Mouse (Mus musculus): ENCODE measurements at regions not wholly inside any gene's neighbourhood (a gene's known extent, or its start where the extent isn't known, plus 50 kb on each side); places are given as distances from the start of the nearest gene placed in this dataset.
"Not testable (repeated sequence)": the region's sequence is repeated elsewhere in the genome, so short reads cannot be mapped to it uniquely, and the experiment has no call there.

GRCm38 (mm10) chr8:116025321-116025720, 317.7 kb upstream of the Maf start:
- WGBS, result 83% methylated on average over 2 of the region's 2 CpGs
- DNase-seq (ENCODE audit: extremely low spot score, low spot score), result no peak
- H3K36me3 ChIP-seq (replicated peaks), result no peaks in the 10 kb centered on the region
- H3K4me3 ChIP-seq, result no peak overlapping the region
- no peaks in the 10 kb centered on the region for H3K27me3 ChIP-seq (ENCODE audit: poor library complexity, severe bottlenecking)
- no peaks in the 10 kb centered on the region for H3K4me1 ChIP-seq
- no peak overlapping the region for H3K27ac ChIP-seq
- no peaks in the 10 kb centered on the region for H3K9me3 ChIP-seq

DNA sequence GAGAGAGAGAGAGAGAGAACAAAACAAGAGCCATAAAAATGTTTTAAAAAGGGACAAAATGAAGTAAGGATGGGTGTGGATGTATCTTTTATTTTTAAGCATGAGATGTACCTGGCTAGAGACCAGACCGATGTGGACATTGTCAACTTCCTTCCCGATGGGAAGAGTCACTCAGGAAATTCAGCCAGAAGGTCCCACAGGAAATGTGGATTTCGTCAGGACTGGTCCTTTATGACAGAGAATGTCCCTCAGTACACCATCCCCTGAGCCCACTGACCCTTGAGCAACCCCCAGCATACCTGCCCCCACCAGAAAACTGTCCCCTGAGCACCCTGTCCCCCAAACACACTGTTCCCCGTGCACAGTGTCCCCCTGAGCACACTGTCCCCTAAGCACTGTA, 317.2 kb upstream of the Maf start:
- Histone ChIP-seq H3K27ac (no peak overlapping the region), H3K9me3 (no peaks in the 10 kb centered on the region), H3K4me1 (no peaks in the 10 kb centered on the region), H3K4me3 (no peak overlapping the region), H3K36me3 (replicated peaks) (no peaks in the 10 kb centered on the region), H3K27me3 (ENCODE audit: poor library complexity, severe bottlenecking) (no peaks in the 10 kb centered on the region)
- 82% methylated on average over 4 of the region's 4 CpGs for WGBS
- DNase-seq (ENCODE audit: extremely low spot score, low spot score), result no peak

GRCm38 (mm10) chr8:116021691-116022090, 314.1 kb upstream of the Maf start:
- Histone ChIP-seq H3K4me3 (no peak overlapping the region), H3K36me3 (replicated peaks) (no peaks in the 10 kb centered on the region), H3K27ac (no peak overlapping the region), H3K27me3 (ENCODE audit: poor library complexity, severe bottlenecking) (no peaks in the 10 kb centered on the region), H3K9me3 (no peaks in the 10 kb centered on the region), H3K4me1 (no peaks in the 10 kb centered on the region)
- no peak for DNase-seq (ENCODE audit: extremely low spot score, low spot score)

GRCm38 (mm10) chr8:115995320-115995719, 287.7 kb upstream of the Maf start:
- Histone ChIP-seq H3K4me3 (no peak overlapping the region), H3K9me3 (no peaks in the 10 kb centered on the region), H3K27me3 (ENCODE audit: poor library complexity, severe bottlenecking) (no peaks in the 10 kb centered on the region), H3K4me1 (peaks cover 5% of the 10 kb centered on the region; the same call in 1 of the 2 replicates), H3K36me3 (replicated peaks) (no peaks in the 10 kb centered on the region), H3K27ac (no peak overlapping the region)
- 78% methylated on average over 5 of the region's 5 CpGs for WGBS
- no peak for DNase-seq (ENCODE audit: extremely low spot score, low spot score)

DNA sequence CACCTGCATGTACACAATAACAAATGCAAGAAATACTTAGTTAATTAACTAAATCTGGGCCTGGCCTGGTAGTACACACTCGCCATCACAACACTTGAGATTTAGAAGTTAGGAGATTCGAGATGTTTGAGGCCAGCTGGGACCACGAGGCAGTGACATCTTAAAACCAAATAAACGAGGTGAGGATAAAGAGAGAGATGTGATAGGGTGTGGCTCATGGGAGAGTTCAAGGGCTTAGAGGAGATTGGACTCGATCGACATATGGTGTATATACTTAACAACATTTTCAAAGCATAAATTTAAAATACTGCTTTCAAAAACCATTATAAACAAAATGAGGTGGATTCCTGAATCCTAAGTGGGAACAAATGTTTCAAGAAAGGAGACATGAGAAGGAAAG, 284.4 kb upstream of the Maf start:
- no peaks in the 10 kb centered on the region for H3K27me3 ChIP-seq (ENCODE audit: poor library complexity, severe bottlenecking)
- peaks cover 5% of the 10 kb centered on the region; the same call in 1 of the 2 replicates for H3K4me1 ChIP-seq
- H3K4me3 ChIP-seq, result no peak overlapping the region
- DNase-seq (ENCODE audit: extremely low spot score, low spot score), result no peak
- no peak overlapping the region for H3K27ac ChIP-seq
- WGBS, result 87% methylated on average over 6 of the region's 6 CpGs
- H3K9me3 ChIP-seq, result no peaks in the 10 kb centered on the region
- no peaks in the 10 kb centered on the region for H3K36me3 ChIP-seq (replicated peaks)

GRCm38 (mm10) chr8:115983397-115983796, 275.8 kb upstream of the Maf start:
- H3K36me3 ChIP-seq (replicated peaks), result no peaks in the 10 kb centered on the region
- H3K27ac ChIP-seq, result no peak overlapping the region; the same call in 1 of the 2 replicates
- H3K4me3 ChIP-seq, result no peak overlapping the region
- DNase-seq (ENCODE audit: extremely low spot score, low spot score), result no peak
- H3K4me1 ChIP-seq, result no peaks in the 10 kb centered on the region
- H3K27me3 ChIP-seq (ENCODE audit: poor library complexity, severe bottlenecking), result no peaks in the 10 kb centered on the region
- H3K9me3 ChIP-seq, result no peaks in the 10 kb centered on the region
- 91% methylated on average over 6 of the region's 6 CpGs for WGBS

DNA sequence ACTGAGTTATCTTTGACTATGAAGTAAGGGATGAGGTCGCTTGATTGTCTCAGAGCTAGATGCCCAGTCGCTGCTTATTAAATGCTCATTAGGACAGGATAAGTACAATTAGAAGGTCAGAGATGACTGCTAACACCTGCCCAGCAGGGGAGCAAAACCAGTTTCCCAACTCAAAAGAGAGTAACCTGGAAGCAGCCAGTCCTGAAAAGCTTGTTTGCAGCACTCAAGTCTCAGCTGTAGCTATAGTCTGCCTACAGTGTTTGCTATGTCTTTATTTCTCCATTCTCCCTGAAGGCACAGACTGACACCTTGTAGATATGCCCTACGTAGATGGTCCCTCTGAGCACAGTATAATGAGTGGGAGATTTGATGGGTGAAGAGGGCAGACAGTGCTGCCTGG, 274.7 kb upstream of the Maf start:
- Histone ChIP-seq H3K4me1 (no peaks in the 10 kb centered on the region), H3K36me3 (replicated peaks) (no peaks in the 10 kb centered on the region), H3K27me3 (ENCODE audit: poor library complexity, severe bottlenecking) (no peaks in the 10 kb centered on the region), H3K27ac (no peak overlapping the region), H3K4me3 (no peak overlapping the region), H3K9me3 (no peaks in the 10 kb centered on the region)
- no peak for DNase-seq (ENCODE audit: extremely low spot score, low spot score)
- 76% methylated on average over 3 of the region's 3 CpGs for WGBS

DNA sequence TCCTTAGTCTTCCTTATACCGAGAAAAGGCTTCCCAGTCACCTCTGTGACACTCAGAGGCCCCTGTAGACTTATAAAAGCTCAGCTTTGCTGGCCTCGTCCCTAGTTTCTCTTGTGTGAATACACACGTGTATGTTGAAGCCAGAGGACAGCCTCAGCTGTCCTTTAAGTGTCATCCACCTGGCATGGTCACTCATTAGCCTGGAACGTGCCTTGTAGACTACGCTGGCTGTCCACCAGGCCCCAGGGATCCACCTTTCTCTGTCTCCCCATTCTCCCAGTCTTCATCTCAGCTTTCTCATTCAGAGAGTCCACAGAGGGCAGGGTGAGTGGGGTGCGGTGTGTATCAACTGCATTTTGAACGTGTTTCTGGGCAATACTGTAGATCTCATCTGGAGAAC, 273.8 kb upstream of the Maf start:
- Histone ChIP-seq H3K9me3 (no peaks in the 10 kb centered on the region), H3K36me3 (replicated peaks) (no peaks in the 10 kb centered on the region), H3K27ac (no peak overlapping the region), H3K4me1 (no peaks in the 10 kb centered on the region), H3K4me3 (no peak overlapping the region), H3K27me3 (ENCODE audit: poor library complexity, severe bottlenecking) (no peaks in the 10 kb centered on the region)
- 91% methylated on average over 7 of the region's 7 CpGs for WGBS
- DNase-seq (ENCODE audit: extremely low spot score, low spot score), result no peak

- no peaks in the 10 kb centered on the region for H3K27me3 ChIP-seq (ENCODE audit: poor library complexity, severe bottlenecking)
- H3K36me3 ChIP-seq (replicated peaks), result no peaks in the 10 kb centered on the region
- DNase-seq (ENCODE audit: extremely low spot score, low spot score), result no peak
- H3K4me3 ChIP-seq, result no peak overlapping the region
- no peak overlapping the region for H3K27ac ChIP-seq
- 93% methylated on average over 3 of the region's 3 CpGs for WGBS
- H3K9me3 ChIP-seq, result no peaks in the 10 kb centered on the region
- H3K4me1 ChIP-seq, result no peaks in the 10 kb centered on the region
Observed at GRCm38 (mm10) chr8:115980616-115981015, 273.0 kb upstream of the Maf start.

GRCm38 (mm10) chr8:115977152-115977551, 269.6 kb upstream of the Maf start:
- H3K9me3 ChIP-seq, result no peaks in the 10 kb centered on the region
- no peak overlapping the region for H3K27ac ChIP-seq
- H3K4me1 ChIP-seq, result no peaks in the 10 kb centered on the region
- no peak for DNase-seq (ENCODE audit: extremely low spot score, low spot score)
- no peaks in the 10 kb centered on the region for H3K36me3 ChIP-seq (replicated peaks)
- WGBS, result 83% methylated on average over 4 of the region's 4 CpGs
- no peak overlapping the region for H3K4me3 ChIP-seq
- no peaks in the 10 kb centered on the region for H3K27me3 ChIP-seq (ENCODE audit: poor library complexity, severe bottlenecking)

DNA sequence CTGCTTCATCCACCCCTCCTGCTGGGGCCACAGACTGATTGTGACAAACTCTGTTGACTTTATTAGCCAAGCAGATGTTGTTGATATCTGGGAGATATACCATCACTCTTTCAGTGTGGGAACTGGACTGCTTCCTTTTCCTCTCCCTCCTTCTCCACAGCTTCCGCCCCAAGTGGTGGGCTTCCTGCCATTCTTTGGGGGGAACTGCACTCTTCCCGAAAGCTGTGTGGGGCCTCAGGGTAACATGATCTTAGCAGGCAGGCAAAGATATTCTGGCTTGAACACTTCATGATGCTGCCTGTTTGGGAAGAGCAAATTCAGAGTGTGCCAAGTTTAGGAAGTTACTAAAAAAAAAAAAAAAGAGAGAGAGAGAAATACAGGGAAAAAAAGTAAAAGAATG, 267.1 kb upstream of the Maf start:
- Histone ChIP-seq H3K9me3 (no peaks in the 10 kb centered on the region), H3K27me3 (ENCODE audit: poor library complexity, severe bottlenecking) (no peaks in the 10 kb centered on the region), H3K4me1 (no peaks in the 10 kb centered on the region), H3K27ac (no peak overlapping the region), H3K36me3 (replicated peaks) (no peaks in the 10 kb centered on the region), H3K4me3 (no peak overlapping the region)
- no peak for DNase-seq (ENCODE audit: extremely low spot score, low spot score)
- 71% methylated on average over 2 of the region's 2 CpGs for WGBS

DNA sequence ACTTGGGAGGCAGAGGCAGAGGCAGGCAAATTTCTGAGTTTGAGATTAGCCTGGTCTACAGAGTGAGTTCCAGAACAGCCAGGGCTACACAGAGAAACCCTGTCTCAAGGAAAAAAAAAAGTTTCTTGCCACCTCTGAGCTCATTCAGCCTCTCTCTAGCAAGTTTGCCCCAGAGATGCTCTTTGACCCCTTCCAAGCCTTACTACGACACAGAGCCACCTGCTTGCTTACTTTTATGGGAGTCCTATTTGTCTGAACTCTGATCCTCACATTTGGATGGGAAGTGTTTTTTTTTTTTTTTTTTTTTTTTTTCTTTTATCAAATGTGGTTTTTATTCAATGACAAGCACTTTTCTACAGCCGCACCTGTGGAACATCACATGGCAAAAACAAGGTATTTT, 263.8 kb upstream of the Maf start:
- not testable (repeated sequence) for H3K27ac ChIP-seq; DNase-seq (ENCODE audit: extremely low spot score, low spot score); H3K27me3 ChIP-seq (ENCODE audit: poor library complexity, severe bottlenecking); H3K9me3 ChIP-seq; H3K4me3 ChIP-seq; H3K4me1 ChIP-seq; H3K36me3 ChIP-seq (replicated peaks)
- 91% methylated on average over 2 of the region's 2 CpGs for WGBS

GRCm38 (mm10) chr8:115968121-115968520, 260.5 kb upstream of the Maf start:
- Histone ChIP-seq H3K9me3 (no peaks in the 10 kb centered on the region), H3K36me3 (replicated peaks) (no peaks in the 10 kb centered on the region), H3K27me3 (ENCODE audit: poor library complexity, severe bottlenecking) (no peaks in the 10 kb centered on the region), H3K4me3 (no peak overlapping the region), H3K4me1 (peaks cover 4% of the 10 kb centered on the region; the same call in 1 of the 2 replicates), H3K27ac (no peak overlapping the region)
- DNase-seq (ENCODE audit: extremely low spot score, low spot score), result no peak
- WGBS, result 87% methylated on average over 5 of the region's 5 CpGs

DNA sequence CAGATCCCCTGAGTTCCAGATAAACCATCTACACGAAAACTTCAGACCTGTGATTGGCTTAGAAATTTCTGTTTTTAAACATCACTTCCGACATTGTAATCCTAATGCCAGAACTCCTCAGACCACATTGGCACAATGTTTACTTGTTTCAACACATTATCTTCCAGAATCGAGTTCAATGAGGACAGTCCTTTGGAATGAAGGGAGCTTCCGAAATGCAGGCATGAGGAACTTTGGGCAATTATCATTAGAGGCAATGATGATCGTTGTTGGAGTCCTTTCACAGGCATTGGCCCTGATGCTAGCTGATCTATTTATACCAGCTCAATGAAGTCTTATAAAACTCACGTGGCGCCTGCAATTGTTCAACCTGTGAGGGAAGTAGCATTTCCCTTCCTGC, 258.4 kb upstream of the Maf start:
- WGBS, result 91% methylated on average over 7 of the region's 7 CpGs
- Histone ChIP-seq H3K9me3 (no peaks in the 10 kb centered on the region), H3K4me1 (peaks cover 8% of the 10 kb centered on the region; the same call in 1 of the 2 replicates), H3K36me3 (replicated peaks) (no peaks in the 10 kb centered on the region), H3K27me3 (ENCODE audit: poor library complexity, severe bottlenecking) (no peaks in the 10 kb centered on the region), H3K4me3 (no peak overlapping the region), H3K27ac (no peak overlapping the region)
- DNase-seq (ENCODE audit: extremely low spot score, low spot score), result no peak

Measured in forebrain, embryonic 10.5 days (tissue).